Mouse (Mus musculus): ENCODE measurements at regions not wholly inside any gene's neighbourhood (a gene's known extent, or its start where the extent isn't known, plus 50 kb on each side); places are given as distances from the start of the nearest gene placed in this dataset.
A peak's percentile ranks its signal among the peaks of the same experiment; 100 is the strongest.

DNA sequence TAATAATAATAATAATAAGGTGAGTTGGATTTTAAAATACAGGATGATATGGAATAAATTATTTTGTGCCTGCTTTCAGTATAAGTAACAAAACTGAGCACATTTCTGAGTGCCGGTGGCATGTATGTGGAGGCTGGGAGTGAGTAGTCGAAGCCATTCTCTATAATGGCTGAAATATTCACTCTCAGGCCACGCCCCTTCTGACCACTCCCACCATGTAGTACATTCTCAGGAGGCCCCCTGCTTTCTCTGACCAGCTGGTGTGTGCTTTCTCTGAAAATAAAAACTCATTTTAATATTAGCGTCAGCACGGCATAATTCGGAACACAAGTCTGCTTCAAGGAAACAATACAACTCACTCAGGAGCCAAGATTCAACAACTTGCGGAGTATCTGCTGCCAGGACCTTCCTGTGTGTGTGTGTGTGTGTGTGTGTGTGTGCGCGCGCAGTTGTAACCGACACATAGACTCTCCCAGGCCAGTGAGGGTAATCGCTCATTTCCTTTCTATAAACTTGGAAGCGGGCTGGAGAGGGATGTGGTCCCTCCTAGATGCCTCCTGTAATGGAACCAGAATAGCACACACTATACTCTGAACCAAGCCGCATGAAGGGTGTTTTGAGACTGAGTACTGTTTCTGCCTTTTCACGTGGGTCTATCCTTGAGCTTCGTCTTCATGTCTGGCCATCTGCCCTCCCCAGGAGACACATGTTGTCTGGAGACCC is 67.9 kb upstream of the Sesn3 start:
- Histone ChIP-seq H3K4me1 (ENCODE audit: control insufficient read depth, insufficient read depth) (no peaks in the 10 kb centered on the region), H3K9ac (replicated peaks; ENCODE audit: low read depth, low read length) (no peak overlapping the region), H3K36me3 (replicated peaks; ENCODE audit: control insufficient read depth, insufficient read depth, low read length) (no peaks in the 10 kb centered on the region), H3K4me3 (ENCODE audit: low read depth, low read length) (no peak overlapping the region), H3K4me2 (ENCODE audit: low read depth, low read length) (no peak overlapping the region), H3K27ac (ENCODE audit: low read depth) (no peak overlapping the region), H3K27me3 (ENCODE audit: control insufficient read depth, insufficient read depth, low read length) (no peaks in the 10 kb centered on the region), H3K9me3 (replicated peaks; ENCODE audit: control insufficient read depth, low read length) (no peaks in the 10 kb centered on the region)
- 68% methylated on average over 16 of the region's 16 CpGs for WGBS
- TF ChIP-seq CTCF (IDR thresholded peaks at IDR 0.05; ENCODE audit: low read depth) (no peak), EP300 (IDR thresholded peaks at IDR 0.05; ENCODE audit: low read depth) (no peak)
- ATAC-seq (ENCODE audit: insufficient read depth, low read depth) = peak; percentile 55
- peak; percentile 26 for DNase-seq (ENCODE audit: low spot score)

GRCm38 (mm10) chr9:14207561-14207936 is 67.3 kb upstream of the Sesn3 start:
- WGBS = 54% methylated on average over 3 of the region's 3 CpGs
- Histone ChIP-seq H3K4me2 (ENCODE audit: low read depth, low read length) (no peak overlapping the region), H3K27ac (ENCODE audit: low read depth) (no peak overlapping the region), H3K9ac (replicated peaks; ENCODE audit: low read depth, low read length) (no peak overlapping the region), H3K4me3 (ENCODE audit: low read depth, low read length) (no peak overlapping the region), H3K27me3 (ENCODE audit: control insufficient read depth, insufficient read depth, low read length) (no peaks in the 10 kb centered on the region), H3K36me3 (replicated peaks; ENCODE audit: control insufficient read depth, insufficient read depth, low read length) (no peaks in the 10 kb centered on the region), H3K9me3 (replicated peaks; ENCODE audit: control insufficient read depth, low read length) (no peaks in the 10 kb centered on the region), H3K4me1 (ENCODE audit: control insufficient read depth, insufficient read depth) (no peaks in the 10 kb centered on the region)
- TF ChIP-seq EP300 (IDR thresholded peaks at IDR 0.05; ENCODE audit: low read depth) = no peak
- ATAC-seq (ENCODE audit: insufficient read depth, low read depth) (peak; percentile 33; the same call in 1 of the 2 replicates), DNase-seq (ENCODE audit: low spot score) (no peak)

- no peak for ATAC-seq (ENCODE audit: insufficient read depth, low read depth)
- TF ChIP-seq EP300 (IDR thresholded peaks at IDR 0.05; ENCODE audit: low read depth) (no peak), CTCF (IDR thresholded peaks at IDR 0.05; ENCODE audit: low read depth) (no peak)
- Histone ChIP-seq H3K9me3 (replicated peaks; ENCODE audit: control insufficient read depth, low read length) (no peaks in the 10 kb centered on the region), H3K36me3 (replicated peaks; ENCODE audit: control insufficient read depth, insufficient read depth, low read length) (no peaks in the 10 kb centered on the region), H3K27ac (ENCODE audit: low read depth) (no peak overlapping the region), H3K9ac (replicated peaks; ENCODE audit: low read depth, low read length) (no peak overlapping the region), H3K4me2 (ENCODE audit: low read depth, low read length) (no peak overlapping the region), H3K27me3 (ENCODE audit: control insufficient read depth, insufficient read depth, low read length) (no peaks in the 10 kb centered on the region), H3K4me3 (ENCODE audit: low read depth, low read length) (no peak overlapping the region), H3K4me1 (ENCODE audit: control insufficient read depth, insufficient read depth) (no peaks in the 10 kb centered on the region)
- 72% methylated on average over 2 of the region's 2 CpGs for WGBS
- no peak for DNase-seq (ENCODE audit: low spot score)
Observed at GRCm38 (mm10) chr9:14213283-14213682, 61.6 kb upstream of the Sesn3 start.

DNA sequence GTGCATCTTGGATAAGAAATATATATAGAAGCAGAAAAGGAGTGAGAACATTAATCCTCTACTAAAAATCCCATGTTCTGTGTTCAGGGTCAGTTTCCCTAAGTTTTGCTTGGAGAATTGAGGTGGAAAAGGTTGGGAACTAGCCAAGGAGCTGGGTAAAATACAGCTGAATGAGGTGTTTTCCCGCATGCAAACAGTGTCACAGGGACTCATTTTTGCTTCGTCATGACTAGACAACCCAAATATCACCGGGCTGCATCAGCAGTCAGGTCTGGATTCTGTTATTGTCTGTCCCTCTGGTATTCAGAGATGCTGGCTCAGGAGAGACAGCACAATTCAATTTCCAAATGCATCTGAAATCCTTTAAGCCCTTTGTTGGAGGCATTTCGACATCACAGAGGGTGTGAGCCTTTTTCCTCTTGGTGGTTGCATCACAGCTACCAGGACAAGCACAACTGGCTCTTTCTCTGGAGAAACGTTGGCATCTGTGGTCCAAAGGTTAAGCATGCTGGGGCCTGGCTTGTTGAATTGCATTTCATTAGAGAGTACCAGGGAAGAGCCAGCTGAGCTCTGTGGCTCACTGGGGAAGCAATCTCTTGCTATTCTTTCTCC is 59.6 kb upstream of the Sesn3 start:
- H3K36me3 ChIP-seq (replicated peaks; ENCODE audit: control insufficient read depth, insufficient read depth, low read length) = no peaks in the 10 kb centered on the region
- H3K27me3 ChIP-seq (ENCODE audit: control insufficient read depth, insufficient read depth, low read length) = no peaks in the 10 kb centered on the region
- no peak overlapping the region for H3K4me3 ChIP-seq (ENCODE audit: low read depth, low read length)
- no peak overlapping the region for H3K4me2 ChIP-seq (ENCODE audit: low read depth, low read length)
- TF ChIP-seq CTCF (IDR thresholded peaks at IDR 0.05; ENCODE audit: low read depth) (no peak), EP300 (IDR thresholded peaks at IDR 0.05; ENCODE audit: low read depth) (no peak)
- no peaks in the 10 kb centered on the region for H3K4me1 ChIP-seq (ENCODE audit: control insufficient read depth, insufficient read depth)
- ATAC-seq (ENCODE audit: insufficient read depth, low read depth) (no peak), DNase-seq (ENCODE audit: low spot score) (no peak)
- H3K9me3 ChIP-seq (replicated peaks; ENCODE audit: control insufficient read depth, low read length) = no peaks in the 10 kb centered on the region
- 52% methylated on average over 5 of the region's 5 CpGs for WGBS
- no peak overlapping the region for H3K9ac ChIP-seq (replicated peaks; ENCODE audit: low read depth, low read length)
- no peak overlapping the region for H3K27ac ChIP-seq (ENCODE audit: low read depth)

DNA sequence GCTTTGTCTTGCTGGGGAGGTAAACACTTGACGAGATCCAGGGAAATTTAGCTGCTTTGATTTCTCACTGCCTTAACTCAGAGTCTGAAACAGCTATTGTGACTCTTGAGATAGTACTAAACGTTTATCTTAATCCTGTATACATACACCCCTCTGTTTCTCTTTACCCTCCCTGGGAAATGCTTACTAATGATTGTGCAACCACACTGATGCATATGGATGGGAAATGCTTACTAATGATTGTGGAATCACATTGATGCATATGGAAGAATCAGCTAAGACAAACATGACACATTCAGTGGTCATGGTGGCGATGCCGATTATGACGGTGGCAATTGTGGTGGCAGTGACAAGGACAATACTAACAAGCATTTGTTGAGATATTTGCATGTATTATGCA is 58.9 kb upstream of the Sesn3 start:
- 73% methylated on average over 5 of the region's 5 CpGs for WGBS
- no peak overlapping the region for H3K27ac ChIP-seq (ENCODE audit: low read depth)

GRCm38 (mm10) chr9:14222936-14223335 is 51.9 kb upstream of the Sesn3 start:
- H3K9ac ChIP-seq (replicated peaks; ENCODE audit: low read depth, low read length) = no peak overlapping the region
- H3K27me3 ChIP-seq (ENCODE audit: control insufficient read depth, insufficient read depth, low read length) = no peaks in the 10 kb centered on the region
- H3K4me1 ChIP-seq (ENCODE audit: control insufficient read depth, insufficient read depth) = no peaks in the 10 kb centered on the region
- no peak overlapping the region for H3K4me2 ChIP-seq (ENCODE audit: low read depth, low read length)
- DNase-seq (ENCODE audit: low spot score) (no peak), ATAC-seq (ENCODE audit: insufficient read depth, low read depth) (no peak)
- no peaks in the 10 kb centered on the region for H3K36me3 ChIP-seq (replicated peaks; ENCODE audit: control insufficient read depth, insufficient read depth, low read length)
- no peak overlapping the region for H3K27ac ChIP-seq (ENCODE audit: low read depth)
- WGBS = 37% methylated on average over 2 of the region's 2 CpGs
- no peak for TF ChIP-seq EP300 (IDR thresholded peaks at IDR 0.05; ENCODE audit: low read depth)
- TF ChIP-seq CTCF (IDR thresholded peaks at IDR 0.05; ENCODE audit: low read depth) = no peak
- H3K9me3 ChIP-seq (replicated peaks; ENCODE audit: control insufficient read depth, low read length) = no peaks in the 10 kb centered on the region
- no peak overlapping the region for H3K4me3 ChIP-seq (ENCODE audit: low read depth, low read length)

More for the DNA sequence above, 58.9 kb upstream of the Sesn3 start:
- Histone ChIP-seq H3K4me3 (ENCODE audit: low read depth, low read length) (no peak overlapping the region), H3K9ac (replicated peaks; ENCODE audit: low read depth, low read length) (no peak overlapping the region), H3K27me3 (ENCODE audit: control insufficient read depth, insufficient read depth, low read length) (no peaks in the 10 kb centered on the region), H3K4me1 (ENCODE audit: control insufficient read depth, insufficient read depth) (no peaks in the 10 kb centered on the region), H3K9me3 (replicated peaks; ENCODE audit: control insufficient read depth, low read length) (no peaks in the 10 kb centered on the region), H3K4me2 (ENCODE audit: low read depth, low read length) (no peak overlapping the region), H3K36me3 (replicated peaks; ENCODE audit: control insufficient read depth, insufficient read depth, low read length) (no peaks in the 10 kb centered on the region)
- DNase-seq (ENCODE audit: low spot score) (no peak), ATAC-seq (ENCODE audit: insufficient read depth, low read depth) (no peak)
- TF ChIP-seq EP300 (IDR thresholded peaks at IDR 0.05; ENCODE audit: low read depth) (no peak), CTCF (IDR thresholded peaks at IDR 0.05; ENCODE audit: low read depth) (no peak)
